Mouse (Mus musculus) spleen, postnatal 4 days (tissue): Measurements from ENCODE around the gene Phtf1.

Experiments used
- DNase-seq, 2 experiments: peaks; one replicate each; pipeline ENCODE4 v3.0.0; 2022; ENCODE audit warnings: low spot score in 2 of 2

Phtf1 gene

GRCm38 (mm10) chr3:104019453-104019852 is 51.5 kb downstream of the Phtf1 start:
- no peak for DNase-seq

GRCm38 (mm10) chr3:104020101-104020500 is 52.2 kb downstream of the Phtf1 start:
- DNase-seq: peak in 1 of 2 experiments; percentile 61

- DNase-seq: no peak
These were observed 59.0 kb downstream of the Phtf1 start for GRCm38 (mm10) chr3:104026938-104027337.

- DNase-seq: no peak
These were observed 64.2 kb downstream of the Phtf1 start for GRCm38 (mm10) chr3:104032086-104032485.

- DNase-seq: no peak
These were observed 64.8 kb downstream of the Phtf1 start for GRCm38 (mm10) chr3:104032747-104033146.

GRCm38 (mm10) chr3:104059001-104059622 is 91.2 kb downstream of the Phtf1 start:
- no peak for DNase-seq

- DNase-seq: no peak
These were observed 101.5 kb downstream of the Phtf1 start for GRCm38 (mm10) chr3:104069395-104069794.
